Mouse (Mus musculus): ENCODE measurements around the gene Washc2.

DNA sequence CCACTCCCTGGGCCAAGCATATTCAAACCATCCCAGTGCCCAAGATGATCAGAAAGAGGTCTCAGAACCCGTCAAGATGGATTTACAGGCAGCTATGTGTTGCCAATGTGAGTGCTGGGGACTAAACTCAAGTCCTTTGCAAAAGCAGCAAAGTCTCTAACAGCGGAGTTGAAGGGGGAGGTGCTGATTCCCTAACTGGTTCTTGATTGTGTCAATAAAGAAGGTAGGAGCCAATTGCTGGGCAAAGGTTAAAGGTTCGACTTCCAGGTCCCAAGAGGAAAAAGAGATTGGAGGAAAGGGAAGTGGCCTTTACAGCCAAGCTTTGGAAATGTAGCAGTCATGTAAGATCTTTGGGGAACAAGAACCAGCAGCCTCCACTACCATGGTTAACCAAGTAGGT is 27.1 kb upstream of the Washc2 start:
- TF ChIP-seq CTCF (IDR thresholded peaks at IDR 0.05; ENCODE audit: extremely low read depth, insufficient read depth, low read length) (no peak), POLR2A (IDR thresholded peaks at IDR 0.05; ENCODE audit: extremely low read depth, insufficient read depth, low read length) (no peak)
